Mouse (Mus musculus) forebrain, embryonic 10.5 days (tissue): ENCODE measurements around the gene H2al1c. TPM values are rescaled to one million over a fixed set of nuclear protein-coding genes. Genes with fewer than 3 reads are reported as not detected.
"Not testable (repeated sequence)": the region's sequence is repeated elsewhere in the genome, so short reads cannot be mapped to it uniquely, and the experiment has no call there.

Source experiments
- DNase-seq: peaks from one replicate; pipeline ENCODE4 v3.0.0-alpha.2; 2017; ENCODE audit warnings: low spot score; ENCODE audit errors: extremely low spot score
- H3K27ac ChIP-seq: fragments of 300-500 bp; sonication (generic); 2 replicates; pipeline ENCODE4 v1.5.1; 2016; ENCODE audit warnings: mild to moderate bottlenecking
- H3K27me3 ChIP-seq: fragments of 300-500 bp; sonication (generic); 2 replicates; pipeline ENCODE4 v1.6.1; 2016; ENCODE audit warnings: mild to moderate bottlenecking; ENCODE audit not compliant: poor library complexity, severe bottlenecking
- H3K36me3 ChIP-seq: fragments of 300-500 bp; sonication (generic); replicated peaks from 2 replicates; pipeline ENCODE4 v1.6.1; 2016; ENCODE audit warnings: mild to moderate bottlenecking, moderate library complexity
- H3K4me1 ChIP-seq: fragments of 300-500 bp; sonication (generic); 2 replicates; pipeline ENCODE4 v1.6.1; 2016
- H3K4me3 ChIP-seq: fragments of 300-500 bp; sonication (generic); 2 replicates; pipeline ENCODE4 v1.5.1; 2016; ENCODE audit warnings: mild to moderate bottlenecking, moderate library complexity
- H3K9me3 ChIP-seq: fragments of 300-500 bp; sonication (generic); 2 replicates; pipeline ENCODE4 v1.6.1; 2016; ENCODE audit warnings: mild to moderate bottlenecking, moderate library complexity
- WGBS: fragments of 180-500 bp; shearing (Covaris S2); methylation state at CpG from one replicate; pipeline ENCODE4 v1.1.7; 2016; 5-methylcytosine and 5-hydroxymethylcytosine counted together
- polyA plus RNA-seq: library from polyadenylated mRNA; unstranded; fragments of >200 nt; fragmentation: Nextera tagmentation; extraction: Ambion mirVana; gene quantifications from 2 replicates; pipeline ENCODE4 v1.2.1, GENCODE M21; 2016

Gene H2al1c
- polyA plus RNA-seq, 1 experiment from 2014 or later: not detected

- DNase-seq, H3K27me3 ChIP-seq, H3K4me1 ChIP-seq, H3K27ac ChIP-seq, H3K36me3 ChIP-seq, H3K9me3 ChIP-seq, H3K4me3 ChIP-seq: not testable (repeated sequence)
- no CpG with 5 or more reads among the region's 6 CpGs for WGBS
Observed at GRCm38 (mm10) chrX:11314858-11315257, 9.4 kb downstream of the H2al1c start, which contains the start of gene H2al1f. Gene H2al1f (plus strand): TSS chrX:11315158.

GRCm38 (mm10) chrX:11317956-11318355, 12.5 kb downstream of the H2al1c start, which contains the start of gene H2al1g:
Gene H2al1g (plus strand): TSS chrX:11318256.
- H3K4me3 ChIP-seq, H3K4me1 ChIP-seq, H3K27ac ChIP-seq, H3K9me3 ChIP-seq, DNase-seq, H3K36me3 ChIP-seq, H3K27me3 ChIP-seq: not testable (repeated sequence)
- WGBS: no CpG with 5 or more reads among the region's 3 CpGs

DNA sequence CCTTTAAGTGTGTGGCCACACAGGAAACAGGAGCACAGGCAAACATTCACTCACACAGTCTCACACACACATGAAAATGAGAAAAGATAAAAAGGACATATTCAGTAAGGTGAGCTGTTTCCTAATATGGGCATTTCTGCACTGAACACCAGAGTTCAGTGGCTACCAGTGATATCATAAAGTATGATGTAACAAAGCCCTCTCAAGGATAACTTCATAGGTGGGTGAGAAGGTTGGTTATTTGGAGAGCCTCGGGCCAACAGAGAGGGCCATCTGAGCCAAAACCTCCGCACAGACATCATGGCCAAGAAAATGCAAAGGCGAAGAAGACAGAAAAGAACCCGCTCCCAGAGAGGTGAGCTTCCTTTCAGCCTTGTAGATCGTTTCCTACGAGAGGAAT, 15.7 kb downstream of the H2al1c start, which contains the start of gene H2al1h:
Gene H2al1h (plus strand): TSS at position 301 of the 400 bp plus-strand sequence.
- DNase-seq, H3K4me1 ChIP-seq, H3K36me3 ChIP-seq, H3K4me3 ChIP-seq, H3K9me3 ChIP-seq, H3K27ac ChIP-seq, H3K27me3 ChIP-seq: not testable (repeated sequence)
- WGBS: no CpG with 5 or more reads among the region's 6 CpGs

DNA sequence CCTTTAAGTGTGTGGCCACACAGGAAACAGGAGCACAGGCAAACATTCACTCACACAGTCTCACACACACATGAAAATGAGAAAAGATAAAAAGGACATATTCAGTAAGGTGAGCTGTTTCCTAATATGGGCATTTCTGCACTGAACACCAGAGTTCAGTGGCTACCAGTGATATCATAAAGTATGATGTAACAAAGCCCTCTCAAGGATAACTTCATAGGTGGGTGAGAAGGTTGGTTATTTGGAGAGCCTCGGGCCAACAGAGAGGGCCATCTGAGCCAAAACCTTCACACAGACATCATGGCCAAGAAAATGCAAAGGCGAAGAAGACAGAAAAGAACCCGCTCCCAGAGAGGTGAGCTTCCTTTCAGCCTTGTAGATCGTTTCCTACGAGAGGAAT, 18.9 kb downstream of the H2al1c start, which contains the start of gene H2al1i:
Gene H2al1i (plus strand): TSS at position 301 of the 400 bp plus-strand sequence.
- WGBS: no CpG with 5 or more reads among the region's 5 CpGs
- not testable (repeated sequence) for H3K27ac ChIP-seq, H3K4me3 ChIP-seq, H3K4me1 ChIP-seq, H3K27me3 ChIP-seq, DNase-seq, H3K9me3 ChIP-seq, H3K36me3 ChIP-seq

DNA sequence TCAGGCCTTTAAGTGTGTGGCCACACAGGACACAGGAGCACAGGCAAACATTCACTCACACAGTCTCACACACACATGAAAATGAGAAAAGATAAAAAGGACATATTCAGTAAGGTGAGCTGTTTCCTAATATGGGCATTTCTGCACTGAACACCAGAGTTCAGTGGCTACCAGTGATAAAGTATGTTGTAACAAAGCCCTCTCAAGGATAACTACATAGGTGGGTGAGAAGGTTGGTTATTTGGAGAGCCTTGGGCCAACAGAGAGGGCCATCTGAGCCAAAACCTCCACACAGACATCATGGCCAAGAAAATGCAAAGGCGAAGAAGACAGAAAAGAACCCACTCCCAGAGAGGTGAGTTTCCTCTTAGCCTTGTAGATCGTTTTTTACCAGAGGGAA, 22.1 kb downstream of the H2al1c start, which contains the start of gene H2al1j:
Gene H2al1j (plus strand): TSS at position 301 of the 400 bp plus-strand sequence.
- H3K27ac ChIP-seq, DNase-seq, H3K4me1 ChIP-seq, H3K4me3 ChIP-seq, H3K9me3 ChIP-seq, H3K36me3 ChIP-seq: not testable (repeated sequence)
- WGBS: 86% methylated on average over 2 of the region's 2 CpGs
- H3K27me3 ChIP-seq: peaks cover 32% of the 10 kb centered on the region

DNA sequence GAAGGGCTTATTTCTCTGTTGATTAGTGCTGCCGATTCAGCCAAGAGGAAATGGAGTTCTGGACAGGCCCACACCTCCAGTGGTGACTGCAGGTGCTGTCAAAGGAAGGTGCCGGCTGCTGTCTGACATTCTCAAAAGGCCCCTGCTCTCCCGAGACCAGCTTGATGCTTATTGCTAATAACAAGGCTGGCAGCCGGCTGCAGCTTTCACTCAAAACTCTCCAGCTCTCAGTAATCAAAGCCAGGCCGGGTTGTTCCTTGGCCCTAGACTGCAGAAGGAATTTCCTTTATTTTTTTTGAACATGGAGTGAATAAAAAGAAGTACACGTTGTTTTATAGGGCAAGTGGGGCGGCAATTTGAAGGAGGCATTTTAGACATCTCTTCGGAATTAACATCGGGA, 40.3 kb downstream of the H2al1c start:
- Histone ChIP-seq H3K36me3 (no peaks in the 10 kb centered on the region), H3K4me1 (no peaks in the 10 kb centered on the region), H3K4me3 (no peak overlapping the region), H3K27me3 (peaks cover 84% of the 10 kb centered on the region), H3K27ac (no peak overlapping the region), H3K9me3 (no peaks in the 10 kb centered on the region)
- WGBS: 71% methylated on average over 9 of the region's 9 CpGs
- DNase-seq: no peak

DNA sequence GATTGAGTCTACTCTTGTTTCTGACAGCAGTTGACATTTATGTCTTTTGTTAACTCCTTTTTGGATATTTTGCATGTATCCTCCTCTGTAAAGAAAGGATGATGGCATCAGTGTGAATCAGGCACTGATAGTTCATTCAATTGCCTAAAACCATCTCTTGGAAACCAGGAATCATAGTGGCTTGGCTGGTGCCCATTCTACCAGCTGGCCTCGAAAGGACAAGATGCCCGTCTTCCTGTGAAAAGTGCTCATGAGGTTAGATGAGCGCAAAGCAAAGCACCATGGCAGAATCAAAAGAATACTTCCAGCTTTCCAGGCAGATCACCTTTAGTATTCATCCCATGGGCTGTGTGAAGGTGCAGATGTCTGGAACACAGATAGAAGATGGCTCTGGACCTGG, 41.3 kb downstream of the H2al1c start:
- Histone ChIP-seq H3K9me3 (no peaks in the 10 kb centered on the region), H3K27ac (no peak overlapping the region), H3K27me3 (peaks cover 88% of the 10 kb centered on the region), H3K36me3 (no peaks in the 10 kb centered on the region), H3K4me1 (no peaks in the 10 kb centered on the region), H3K4me3 (no peak overlapping the region)
- WGBS: 92% methylated on average over 3 of the region's 3 CpGs
- DNase-seq: no peak

Other genes starting within 250 kb of the H2al1c start
- gene H2al1a, start 6.4 kb upstream of the H2al1c start, polyA plus RNA-seq: not detected in 2 replicates
- gene H2al1b, start 3.2 kb upstream of the H2al1c start, polyA plus RNA-seq: not detected in 2 replicates
- not detected in 2 replicates for gene H2al1d, start 3.2 kb downstream of the H2al1c start, polyA plus RNA-seq
- not detected in 2 replicates for gene H2al1e, start 6.3 kb downstream of the H2al1c start, polyA plus RNA-seq
- gene H2al1f, start 9.5 kb downstream of the H2al1c start, polyA plus RNA-seq: not detected in 2 replicates
- not detected in 2 replicates for gene H2al1g, start 12.6 kb downstream of the H2al1c start, polyA plus RNA-seq
- not detected in 2 replicates for gene H2al1h, start 15.8 kb downstream of the H2al1c start, polyA plus RNA-seq
- not detected in 2 replicates for gene H2al1i, start 19.0 kb downstream of the H2al1c start, polyA plus RNA-seq
- not detected in 2 replicates for gene H2al1j, start 22.2 kb downstream of the H2al1c start, polyA plus RNA-seq